Mouse (Mus musculus): ENCODE data around the gene Rhbdd1.

DNA sequence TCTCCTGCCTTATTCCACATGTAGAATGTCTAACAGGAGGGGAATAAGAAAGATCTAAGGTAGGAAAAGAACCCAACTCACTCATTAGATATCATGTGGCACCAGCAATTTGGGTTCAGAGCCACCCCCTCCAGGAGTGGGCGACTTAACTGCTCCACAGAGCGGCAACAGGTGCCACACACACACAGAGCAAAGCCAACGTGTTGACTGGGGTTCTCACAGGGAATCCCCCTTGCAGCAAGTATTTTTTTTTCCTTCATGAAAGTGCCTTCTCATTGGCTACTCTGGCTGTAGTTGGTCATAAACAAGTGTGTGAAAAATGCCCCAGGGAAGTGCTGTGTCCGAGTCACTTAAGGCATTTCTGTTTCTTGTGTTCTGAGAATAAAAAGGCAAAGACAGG, 127.3 kb downstream of the Rhbdd1 start:
- TF ChIP-seq CTCF (IDR thresholded peaks at IDR 0.05; ENCODE audit: borderline replicate concordance, insufficient read depth, low read depth, low read length) (no peak), POLR2A (IDR thresholded peaks at IDR 0.05; ENCODE audit: borderline replicate concordance, insufficient read depth, low read length) (no peak)
